Mouse (Mus musculus) mouse embryonic stem cell (cell line): ENCODE data around the gene Igsf3.

Experiments
- in situ Hi-C, 2 experiments: fragments of 300-500 bp; cut with MboI; formaldehyde crosslinking; loops; 1 replicate in 1 of 2; 3 replicates in 1 of 2; pipeline ENCODE4 v1.14.3; 2019 to 2020; ENCODE audit warnings: low sequenced_read_pairs in 2 of 2, low pct_unique_long_range_greater_than_20kb in 1 of 2, mixed read lengths in 1 of 2; ENCODE audit not compliant: unreplicated experiment in 1 of 2

Gene Igsf3

GRCm38 (mm10) chr3:101483256-101483983 lies 106.5 kb downstream of the Igsf3 start:
- in situ Hi-C loops: no loop called here

DNA sequence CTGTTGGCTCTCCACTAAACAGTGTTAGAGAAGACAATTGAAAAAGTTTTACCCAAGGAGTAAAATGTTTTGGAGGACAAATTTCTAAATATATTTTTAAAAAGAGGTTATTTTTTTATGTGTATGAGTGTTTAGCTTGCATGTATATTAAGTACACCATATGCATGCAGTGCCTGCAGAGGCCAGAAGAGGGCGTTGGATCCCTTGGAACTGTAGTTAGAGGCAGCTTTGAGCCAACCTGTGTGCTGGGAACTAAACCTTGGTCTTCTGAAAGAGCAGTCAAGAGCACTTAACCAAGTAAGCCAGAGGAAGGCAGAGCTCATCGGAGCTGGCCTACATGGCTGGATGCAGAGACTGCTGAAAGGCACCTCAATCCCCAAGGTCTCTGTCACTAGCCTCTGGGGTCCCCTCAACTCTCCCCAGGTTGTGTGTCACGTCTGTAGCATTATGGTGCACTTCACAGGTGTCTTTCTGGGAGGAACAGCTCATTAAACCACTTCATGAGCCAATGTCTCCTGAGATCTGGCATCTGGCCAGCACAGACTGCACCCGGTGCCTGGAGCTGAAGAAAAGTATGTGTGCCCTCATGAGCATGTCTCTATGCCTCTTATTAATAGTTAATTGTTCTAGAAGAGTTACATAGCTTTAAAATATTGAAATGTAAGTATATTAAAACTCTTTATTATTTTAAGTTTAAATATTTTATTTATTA lies 109.3 kb downstream of the Igsf3 start:
- in situ Hi-C loops: no loop called here

DNA sequence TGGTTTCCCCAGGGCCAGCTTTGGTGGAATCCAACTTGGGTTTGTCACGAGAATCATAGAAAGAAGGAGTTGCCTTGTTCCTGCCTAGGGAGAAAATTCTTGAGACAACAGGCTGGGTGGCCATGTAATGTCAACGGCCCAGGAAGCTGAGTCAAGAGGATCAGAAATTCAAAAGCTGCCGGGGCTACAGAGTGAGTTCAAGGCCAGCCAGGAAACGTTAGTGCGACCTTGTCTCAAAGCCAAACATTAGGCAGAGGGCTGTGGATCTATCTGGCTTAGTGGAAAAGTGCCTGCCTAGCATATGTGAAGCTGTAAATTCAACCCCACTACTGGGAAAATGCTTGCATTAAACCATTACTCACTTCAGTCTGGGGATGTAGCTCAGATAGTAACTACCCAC lies 110.6 kb downstream of the Igsf3 start:
- in situ Hi-C loops: no loop called here

GRCm38 (mm10) chr3:101488204-101488603 lies 111.3 kb downstream of the Igsf3 start:
- in situ Hi-C loops: no loop called here

DNA sequence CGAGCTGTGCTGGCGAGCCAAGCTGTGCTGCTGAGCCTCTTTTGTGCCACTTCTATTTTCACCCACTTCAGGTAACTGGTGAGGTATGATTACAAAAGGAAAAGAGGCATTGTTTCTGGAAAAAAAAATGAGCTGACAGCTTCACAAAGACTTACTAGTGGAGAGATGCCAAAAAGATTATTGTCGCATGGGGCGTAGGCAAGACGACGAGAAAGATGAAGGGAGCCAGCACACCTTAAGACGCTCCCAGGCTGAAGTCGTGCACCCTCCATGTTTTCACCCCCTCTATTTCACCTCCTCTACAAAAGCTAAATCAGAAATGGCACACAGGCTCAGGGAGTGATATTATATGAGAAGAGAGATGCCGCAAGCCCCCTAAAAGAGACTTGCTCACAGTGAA lies 113.6 kb downstream of the Igsf3 start:
- in situ Hi-C loops: loop anchor here (5.0 to 10.0 kb wide), 3 partner anchors 214 to 322 kb away; no protein-coding TSS in a partner anchor

GRCm38 (mm10) chr3:101492908-101493307 lies 116.0 kb downstream of the Igsf3 start:
- in situ Hi-C loops: loop anchor here (5.0 to 10.0 kb wide), 3 partner anchors 212 to 319 kb away; no protein-coding TSS in a partner anchor

DNA sequence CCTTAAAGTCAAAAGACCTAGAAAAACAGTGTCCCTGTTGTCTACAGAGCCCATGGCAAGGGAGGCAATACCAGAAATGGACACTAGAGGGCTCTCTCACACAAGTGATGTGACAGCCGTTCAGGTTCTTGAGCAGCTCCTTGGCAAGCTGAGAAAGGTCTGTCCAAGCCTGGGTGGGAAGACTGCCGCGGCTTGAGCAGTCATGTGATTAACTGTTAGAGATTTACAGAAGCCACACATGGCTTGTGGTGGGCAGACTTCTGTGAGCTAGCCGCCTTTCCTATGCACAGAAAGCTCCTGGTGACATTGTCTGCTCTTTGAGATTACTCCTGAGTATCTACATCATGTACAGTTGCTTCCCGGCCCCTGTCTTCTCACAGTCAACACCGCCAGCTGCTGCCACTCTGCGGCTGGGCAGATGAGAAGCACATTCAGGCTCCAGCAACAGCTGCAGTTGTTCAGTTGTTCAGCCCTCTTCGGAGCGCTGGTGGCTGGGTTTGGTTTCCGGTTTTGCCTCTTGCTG lies 117.1 kb downstream of the Igsf3 start:
- in situ Hi-C loops: loop anchor here (5.0 to 10.0 kb wide), 3 partner anchors 211 to 318 kb away; no protein-coding TSS in a partner anchor

DNA sequence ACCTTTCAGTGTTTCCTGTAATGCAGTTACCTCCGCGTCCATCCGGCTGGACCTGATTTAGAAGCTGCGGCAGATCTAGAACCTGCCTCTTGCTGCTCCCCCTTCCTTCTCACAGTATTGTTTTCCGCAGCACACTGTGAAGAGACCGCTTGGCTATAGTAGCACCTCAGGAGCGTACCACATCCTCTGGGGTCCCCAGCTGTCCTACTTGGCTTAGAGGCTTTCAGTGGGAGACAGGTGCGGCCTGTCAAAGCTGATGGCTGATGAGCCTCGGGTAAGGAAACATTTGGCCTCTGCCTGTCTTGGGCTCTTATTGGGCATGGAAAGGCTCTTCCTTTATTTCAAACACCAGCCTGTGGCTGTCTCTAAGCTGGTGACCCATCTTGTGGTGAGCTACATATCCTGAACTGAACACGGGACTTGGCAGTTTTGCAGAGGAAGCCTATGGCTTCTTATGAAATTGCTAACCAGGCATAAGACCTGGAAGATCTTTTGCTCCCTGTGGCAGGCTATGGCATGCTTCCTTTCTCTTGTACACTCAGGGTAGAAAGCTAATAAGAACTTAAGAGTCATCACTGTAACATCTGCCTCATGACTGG lies 120.6 kb downstream of the Igsf3 start:
- in situ Hi-C loops: loop anchor here in 1 of 2 experiments (10.0 kb wide), 2 partner anchors 207 to 307 kb away; no protein-coding TSS in a partner anchor

DNA sequence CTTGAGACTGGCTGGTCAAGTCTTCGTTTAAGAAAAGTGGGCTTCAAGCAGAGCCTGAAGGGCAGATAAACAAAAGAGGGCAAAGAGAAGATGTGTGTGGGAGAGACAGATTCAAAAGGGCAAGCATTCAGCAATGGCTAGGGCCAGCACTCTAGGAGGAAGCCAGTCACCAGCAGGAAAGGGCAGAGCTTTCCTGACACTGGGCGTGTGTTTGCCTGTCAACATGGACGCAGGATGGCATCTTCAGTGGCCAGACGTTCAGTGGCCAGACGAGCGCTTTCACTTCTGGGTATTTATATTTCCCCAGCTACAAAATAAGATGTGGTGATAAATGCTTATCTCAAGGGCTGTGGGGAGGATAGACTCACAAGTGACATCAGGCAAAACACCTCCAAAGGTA lies 123.0 kb downstream of the Igsf3 start:
- in situ Hi-C loops: loop anchor here in 1 of 2 experiments (5.0 to 10.0 kb wide), 3 partner anchors 205 to 327 kb away; no protein-coding TSS in a partner anchor

- in situ Hi-C loops: loop anchor here in 1 of 2 experiments (5.0 kb wide), 1 partner anchor 327 kb away; no protein-coding TSS in a partner anchor
Observed at GRCm38 (mm10) chr3:101500393-101501051, 123.6 kb downstream of the Igsf3 start.

GRCm38 (mm10) chr3:101501611-101502010 lies 124.7 kb downstream of the Igsf3 start:
- in situ Hi-C loops: loop anchor here in 1 of 2 experiments (5.0 kb wide), 1 partner anchor 326 kb away; no protein-coding TSS in a partner anchor

DNA sequence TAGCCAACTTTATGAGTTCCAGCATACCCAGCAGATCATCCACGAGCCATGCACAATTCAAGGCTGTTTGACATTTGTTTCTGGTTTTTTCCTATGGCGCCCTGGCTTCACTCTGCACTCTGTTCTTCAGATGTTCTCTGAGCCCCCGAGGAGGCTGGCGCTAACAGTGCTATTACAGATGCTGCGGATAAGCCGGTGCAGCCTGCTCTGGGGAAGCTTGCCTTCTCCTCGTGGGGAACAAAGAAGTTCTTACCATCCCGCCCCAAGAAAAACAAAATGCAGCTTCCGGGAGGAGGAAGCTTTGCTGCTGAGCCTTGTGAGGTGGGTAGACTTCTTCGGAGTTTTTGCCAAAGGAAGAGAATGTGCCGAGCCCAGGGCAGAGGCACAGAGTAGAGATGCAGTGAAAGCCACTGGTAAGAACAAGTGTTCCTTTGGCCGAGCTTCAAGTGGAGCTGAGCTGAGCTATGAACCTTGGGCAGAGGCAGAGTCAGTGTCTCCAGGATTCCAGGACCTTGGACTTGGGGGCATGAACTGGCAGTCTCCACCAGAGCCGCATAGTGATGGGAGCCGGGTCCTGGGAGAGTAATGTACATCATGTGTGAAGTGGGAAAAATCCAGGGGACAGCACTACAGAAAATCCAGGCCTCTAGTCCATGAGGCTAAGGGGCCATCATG lies 125.3 kb downstream of the Igsf3 start:
- in situ Hi-C loops: loop anchor here in 1 of 2 experiments (5.0 kb wide), 1 partner anchor 325 kb away; no protein-coding TSS in a partner anchor

DNA sequence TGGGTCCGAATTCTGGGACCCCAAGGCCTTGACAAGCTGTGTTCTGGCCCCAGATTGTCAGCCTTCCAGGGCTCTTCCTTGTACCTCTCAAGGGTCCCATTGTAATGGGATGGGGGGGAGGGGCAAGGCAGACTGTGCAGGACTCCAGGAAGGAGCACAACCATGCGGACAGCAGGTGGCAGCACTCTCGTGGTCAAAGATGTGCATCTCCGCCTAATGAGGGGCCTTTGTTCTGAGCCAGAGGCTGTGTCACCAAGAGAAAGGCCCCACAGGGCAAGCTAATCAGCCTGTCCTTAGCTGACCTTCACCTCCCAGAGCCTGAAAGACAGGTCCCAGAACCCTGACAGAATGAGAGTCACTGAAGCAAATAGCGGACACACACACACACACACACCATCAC lies 129.3 kb downstream of the Igsf3 start:
- in situ Hi-C loops: no loop called here

DNA sequence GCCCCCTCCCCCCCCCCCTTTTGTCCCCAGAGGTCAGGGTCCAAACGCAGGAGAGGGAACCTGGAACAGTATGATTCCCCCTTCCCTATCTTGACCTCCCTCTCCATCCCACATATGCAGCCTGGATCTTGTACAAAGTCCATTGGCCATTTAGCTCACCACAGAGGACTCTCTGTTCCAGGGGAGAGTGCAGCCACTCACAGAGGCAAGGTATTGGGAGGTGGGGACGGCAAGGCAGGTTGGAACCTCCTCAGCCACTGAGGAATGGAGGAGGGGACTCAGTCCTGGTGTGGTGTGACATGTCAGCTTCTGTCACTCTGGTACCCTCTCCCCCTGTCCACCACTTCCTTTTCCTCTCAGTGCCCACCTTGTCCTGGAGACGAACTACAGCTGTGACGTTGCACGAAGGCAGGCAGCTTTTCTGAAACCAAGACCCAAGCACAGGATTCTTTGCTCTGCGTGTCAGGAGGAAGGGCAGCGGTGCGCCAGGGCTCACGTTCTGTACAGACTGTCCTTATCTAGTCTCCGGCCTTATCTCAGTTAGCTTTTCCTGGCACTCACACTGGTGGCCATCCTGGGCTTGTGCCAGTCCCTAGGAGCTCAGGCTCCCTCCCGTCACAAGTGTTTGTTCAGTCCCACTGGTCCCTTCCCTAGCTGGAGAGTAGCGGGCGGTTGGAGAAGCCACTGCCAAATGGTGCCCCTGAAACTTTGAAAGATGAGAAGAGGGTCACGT lies 130.3 kb downstream of the Igsf3 start:
- in situ Hi-C loops: no loop called here

- in situ Hi-C loops: no loop called here
Observed at GRCm38 (mm10) chr3:101507766-101508165, 130.9 kb downstream of the Igsf3 start.

DNA sequence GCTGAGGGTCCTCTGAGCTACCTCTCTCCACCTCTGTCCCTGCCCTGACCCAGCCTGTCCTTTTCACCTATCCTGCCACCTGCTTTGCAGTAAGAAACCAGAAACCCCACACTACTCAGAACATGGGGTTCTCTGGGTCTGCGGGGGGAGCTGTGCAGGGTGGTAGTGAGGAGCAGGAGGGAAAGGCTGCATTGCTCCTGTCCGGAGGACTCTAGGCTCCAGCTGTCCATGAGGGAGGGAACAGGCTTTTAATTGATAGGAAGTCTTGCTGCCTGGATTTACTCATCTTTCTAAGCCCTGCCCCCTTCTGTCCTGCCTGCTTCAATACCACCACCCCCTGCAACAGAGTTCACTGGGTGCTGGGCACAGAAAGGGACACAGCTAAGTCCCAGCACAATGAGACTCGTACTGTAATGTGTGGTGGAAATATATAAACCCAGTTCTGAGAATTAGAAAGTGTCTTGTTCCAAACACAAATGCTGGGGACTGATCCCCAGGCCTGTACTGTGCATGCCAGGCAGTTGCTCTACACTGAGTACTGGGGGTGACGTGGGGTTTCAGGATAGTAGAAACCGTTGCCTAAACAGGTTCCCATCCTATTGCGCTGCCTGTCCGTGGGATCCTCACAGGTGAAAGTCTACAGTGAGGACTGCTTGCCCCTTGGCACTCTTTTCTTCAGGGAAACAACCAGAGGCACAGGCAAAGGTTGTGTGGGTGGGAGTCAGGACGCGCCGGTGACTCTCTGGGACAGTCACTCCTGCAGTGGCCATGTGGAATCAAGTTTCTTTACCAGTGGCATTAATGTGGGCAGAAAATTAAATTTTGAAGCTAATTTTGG lies 133.0 kb downstream of the Igsf3 start:
- in situ Hi-C loops: no loop called here
